In genomic region chr5:147748081-147748581, GRCm38 (mm10) we compare ENCODE assay signal across 8 mouse cellular contexts. TPM values are rescaled to one million over a fixed set of nuclear protein-coding genes. Genes with fewer than 3 reads are reported as not detected.
A peak's percentile ranks its signal among the peaks of the same experiment; 100 is the strongest.
DNase-seq lines count a peak whose midpoint lies in the region; ATAC-seq and TF ChIP-seq lines count a peak whose summit lies in the region.

No protein-coding gene starts in this region.

- H3K9ac ChIP-seq in CH12.LX (ENCODE audit: insufficient read depth, low read depth): no peak overlapping the region
- H3K9ac ChIP-seq in forebrain, embryonic 12.5 days: peak overlapping the region; percentile 25; the same call in 1 of the 2 replicates
- no peak overlapping the region for H3K9ac ChIP-seq in stomach, embryonic 15.5 days

- H3K4me3 ChIP-seq in CH12.LX (replicated peaks in 1 of 3; ENCODE audit: low read depth in 2 of 3, low read length in 2 of 3, poor library complexity in 1 of 3): no peak overlapping the region
- peak overlapping the region; percentile 25 for H3K4me3 ChIP-seq in forebrain, embryonic 12.5 days (replicated peaks)
- H3K4me3 ChIP-seq in stomach, embryonic 15.5 days (replicated peaks): 0 out of 2 replicates have a peak overlapping the region, but pooled peaks have one; percentile 6

- no peaks in the 10 kb centered on the region for H3K36me3 ChIP-seq in CH12.LX (replicated peaks in 1 of 2; ENCODE audit: control insufficient read depth in 1 of 2, insufficient read depth in 1 of 2, low read length in 1 of 2)
- H3K36me3 ChIP-seq in forebrain, embryonic 12.5 days (replicated peaks): no peaks in the 10 kb centered on the region
- H3K36me3 ChIP-seq in stomach, embryonic 15.5 days: no peaks in the 10 kb centered on the region

- no peak for ATAC-seq in forebrain, embryonic 12.5 days (ENCODE audit: low FRiP score)
- no peak for ATAC-seq in stomach, embryonic 15.5 days (ENCODE audit: insufficient read depth, low FRiP score, low read depth)

- no peak overlapping the region for H3K27ac ChIP-seq in CH12.LX (ENCODE audit: insufficient read depth, low read depth)
- H3K27ac ChIP-seq in forebrain, embryonic 12.5 days: no peak overlapping the region
- no peak overlapping the region for H3K27ac ChIP-seq in stomach, embryonic 15.5 days

- dilution Hi-C loops in CH12.LX (cut with MboI; ENCODE audit: extremely low pct_ligation_motif_present, extremely low pct_unique_long_range_greater_than_20kb, low sequenced_read_pairs): no loop called here

- H3K4me2 ChIP-seq in CH12.LX (ENCODE audit: insufficient read depth, low read depth, poor library complexity, severe bottlenecking): peak overlapping the region; percentile 34; the same call in 1 of the 2 replicates
- peak overlapping the region; percentile 48 for H3K4me2 ChIP-seq in forebrain, embryonic 12.5 days
- peak overlapping the region; percentile 24 for H3K4me2 ChIP-seq in stomach, embryonic 15.5 days

- 0 out of 2 replicates have a peak, but pooled peaks have one; percentile 18 for TF ChIP-seq EP300 in CH12.LX (IDR thresholded peaks at IDR 0.05; ENCODE audit: low read length)

- in situ Hi-C loops in CH12.LX (cut with MboI; ENCODE audit: low pct_ligation_motif_present, low pct_unique_long_range_greater_than_20kb, low sequenced_read_pairs): no loop called here

- peaks cover 0 to 14% of the 10 kb centered on the region in 2 experiments; a peak in 2 of 4 replicates for H3K4me1 ChIP-seq in CH12.LX (ENCODE audit: control insufficient read depth in 1 of 2, insufficient read depth in 2 of 2)
- H3K4me1 ChIP-seq in forebrain, embryonic 12.5 days: peaks cover 28% of the 10 kb centered on the region
- peaks cover 18% of the 10 kb centered on the region for H3K4me1 ChIP-seq in stomach, embryonic 15.5 days

- no peaks in the 10 kb centered on the region for H3K9me3 ChIP-seq in CH12.LX (replicated peaks; ENCODE audit: low read length)
- H3K9me3 ChIP-seq in forebrain, embryonic 12.5 days: no peaks in the 10 kb centered on the region
- no peaks in the 10 kb centered on the region for H3K9me3 ChIP-seq in stomach, embryonic 15.5 days

- intact Hi-C loops in heart, postnatal 14 days (cut with DNase I): no loop called here

- WGBS in forebrain, embryonic 12.5 days: 2% methylated on average over 15 of the region's 15 CpGs
- 8% methylated on average over 15 of the region's 15 CpGs for WGBS in stomach, embryonic 15.5 days

- peak; percentile 49 for DNase-seq in CH12.LX (ENCODE audit: extremely low read depth)
- DNase-seq in adrenal gland, adult 2 months: peak; percentile 84
- peak; percentile 73 to 77 for DNase-seq in heart, postnatal 14 days
- DNase-seq in kidney, postnatal 36 days: peak; percentile 75 to 81
- DNase-seq in lung, postnatal 14 days: peak; percentile 63
- no peak for DNase-seq in frontal cortex, postnatal 10 days (ENCODE audit: low spot score in 2 of 2)

- H3K27me3 ChIP-seq in CH12.LX (replicated peaks): no peaks in the 10 kb centered on the region
- H3K27me3 ChIP-seq in forebrain, embryonic 12.5 days: peaks cover 48% of the 10 kb centered on the region
- H3K27me3 ChIP-seq in stomach, embryonic 15.5 days (replicated peaks): peaks cover 11% of the 10 kb centered on the region; the same call in 1 of the 2 replicates

- no peak for TF ChIP-seq RAD21 in CH12.LX (IDR thresholded peaks at IDR 0.05; ENCODE audit: low read depth, low read length)

- TF ChIP-seq CTCF in CH12.LX (conservative IDR thresholded peaks at IDR 0.05 in 1 of 2, IDR thresholded peaks at IDR 0.05 in 1 of 2; ENCODE audit: low read depth in 2 of 2, low read length in 2 of 2): no peak

- no peak for TF ChIP-seq POLR2A in CH12.LX (IDR thresholded peaks at IDR 0.05; ENCODE audit: low read depth, low read length)

- H3K79me2 ChIP-seq in CH12.LX (replicated peaks; ENCODE audit: control insufficient read depth, extremely low read depth, insufficient read depth, poor library complexity, severe bottlenecking): no peaks in the 10 kb centered on the region

TF ChIP-seq in CH12.LX, 34 proteins besides CTCF, POLR2A, EP300 and RAD21:
- TF ChIP-seq RCOR1 (conservative IDR thresholded peaks at IDR 0.05; ENCODE audit: low read depth, low read length) (no peak), NELFE (IDR thresholded peaks at IDR 0.05; ENCODE audit: low read depth, low read length) (no peak)

RNA-seq across cellular contexts. Expression of gene Flt1, which starts 22.3 kb away (rescaled TPM):
- total RNA-seq in CH12.LX (2012; rRNA removed) (0.29 and 0.47 TPM in 2 replicates), CH12.LX (2014; rRNA removed) (0.26 and 0.27 TPM in 2 replicates)
- 0.85 and 0.94 TPM in 2 replicates for polyA plus RNA-seq in CH12.LX (2012; ENCODE audit: insufficient read length, low read depth)
- total RNA-seq in adrenal gland, adult 2 months (2021): 10 to 100 TPM; 52.1 to 76.3 TPM
- 7.7 and 8.9 TPM in 2 replicates for polyA plus RNA-seq in adrenal gland, adult 2 months (2012; rRNA removed)
- 8.8 and 9.9 TPM in 2 replicates for polyA plus RNA-seq in forebrain, embryonic 12.5 days (2016; fragmentation: Nextera tagmentation; extraction: Ambion mirVana)
- total RNA-seq in heart, postnatal 14 days (2021): 10 to 100 TPM; 62.5 to 63.6 TPM
- 13.6 and 14.0 TPM in 2 replicates for polyA plus RNA-seq in stomach, embryonic 15.5 days (2015; fragmentation: Nextera tagmentation; extraction: Ambion mirVana)

Comparison
In these comparisons a context has a peak if more than half of its experiments do, and no peak if none do; other contexts are left out.
1. DNase-seq: peak in CH12.LX (single experiment), adrenal gland, adult 2 months (single experiment), heart, postnatal 14 days (2 of 2), kidney, postnatal 36 days (2 of 2) and lung, postnatal 14 days (single experiment); none in frontal cortex, postnatal 10 days (0 of 2).
2. H3K4me3 ChIP-seq: peak in forebrain, embryonic 12.5 days (single experiment) and stomach, embryonic 15.5 days (single experiment); none in CH12.LX (0 of 3).
3. Peak in every context shown above with its lines, with median percentiles within 50 percentile points of each other: H3K4me2 ChIP-seq.